Mouse (Mus musculus) C2C12 (cell line): ENCODE measurements around the gene Iqsec1.

Source experiments
- CEBPB ChIP-seq: IDR thresholded peaks from one replicate; pipeline ENCODE4 v1.6.1; 2011; ENCODE audit warnings: low read depth, mild to moderate bottlenecking, control low read depth, moderate library complexity
- CTCF ChIP-seq: IDR thresholded peaks from one replicate; pipeline ENCODE4 v1.5.1; 2011; ENCODE audit not compliant: control insufficient read depth, insufficient read depth, insufficient read length
- FOSL1 ChIP-seq: IDR thresholded peaks from one replicate; pipeline ENCODE4 v1.8.0; 2011; ENCODE audit warnings: mild to moderate bottlenecking, low read length; ENCODE audit not compliant: poor library complexity, insufficient read depth, severe bottlenecking
- MAX ChIP-seq: IDR thresholded peaks from one replicate; pipeline ENCODE4 v1.6.1; 2011; ENCODE audit warnings: mild to moderate bottlenecking, control low read depth
- MYOD1 ChIP-seq: IDR thresholded peaks from one replicate; pipeline ENCODE4 v1.6.1; 2011; ENCODE audit warnings: low read depth; ENCODE audit not compliant: control insufficient read depth, insufficient read length
- MYOG ChIP-seq: IDR thresholded peaks from one replicate; pipeline ENCODE4 v1.6.1; 2011; ENCODE audit not compliant: control insufficient read depth, insufficient read length; ENCODE audit errors: extremely low read depth

- no peak for TF ChIP-seq CTCF
- TF ChIP-seq FOSL1, result no peak
- TF ChIP-seq MAX, result no peak
- TF ChIP-seq MYOD1, result no peak
- TF ChIP-seq MYOG, result no peak
- no peak for TF ChIP-seq CEBPB
Observed at GRCm38 (mm10) chr6:90808544-90808943, 179.9 kb downstream of the Iqsec1 start.
